Mouse (Mus musculus) embryonic facial prominence, embryonic 14.5 days (tissue): ENCODE data around the gene Gm14393. TPM values are rescaled to one million over a fixed set of nuclear protein-coding genes. Genes with fewer than 3 reads are reported as not detected.
"Not testable (repeated sequence)": the region's sequence is repeated elsewhere in the genome, so short reads cannot be mapped to it uniquely, and the experiment has no call there.

Source experiments
- ATAC-seq: fragments of 200-750 bp; cut with Nextera tagmentation; 2 replicates; pipeline ENCODE4 v1.8.0; 2017; ENCODE audit warnings: low read depth, moderate number of reproducible peaks, moderate TSS enrichment
- DNase-seq: peaks from one replicate; pipeline ENCODE4 v3.0.0-alpha.2; 2015; ENCODE audit warnings: low spot score
- H3K27ac ChIP-seq: fragments of 300-500 bp; sonication (generic); replicated peaks from 2 replicates; pipeline ENCODE4 v1.5.1; 2014; ENCODE audit warnings: low read depth, mild to moderate bottlenecking, low read length, moderate library complexity
- H3K27me3 ChIP-seq: fragments of 300-500 bp; sonication (generic); replicated peaks from 2 replicates; pipeline ENCODE4 v1.6.1; 2014; ENCODE audit warnings: low read length; ENCODE audit not compliant: control insufficient read depth, insufficient read depth
- H3K36me3 ChIP-seq: fragments of 300-500 bp; sonication (generic); 2 replicates; pipeline ENCODE4 v1.6.1; 2014; ENCODE audit warnings: low read length, mixed read lengths; ENCODE audit not compliant: control insufficient read depth, insufficient read depth
- H3K4me1 ChIP-seq: fragments of 300-500 bp; sonication (generic); 2 replicates; pipeline ENCODE4 v1.6.1; 2014; ENCODE audit warnings: antibody characterized with exemption, low read length; ENCODE audit not compliant: control insufficient read depth, insufficient read depth
- H3K4me2 ChIP-seq: fragments of 300-500 bp; sonication (generic); 2 replicates; pipeline ENCODE4 v1.6.1; 2014; ENCODE audit warnings: low read depth, mild to moderate bottlenecking, low read length, moderate library complexity, mixed read lengths
- H3K4me3 ChIP-seq: fragments of 300-500 bp; sonication (generic); 2 replicates; pipeline ENCODE4 v1.5.1; 2014; ENCODE audit warnings: low read depth, mild to moderate bottlenecking, low read length
- H3K9ac ChIP-seq: fragments of 300-500 bp; sonication (generic); 2 replicates; pipeline ENCODE4 v1.6.1; 2014; ENCODE audit warnings: low read depth, mild to moderate bottlenecking, low read length, moderate library complexity, mixed read lengths
- H3K9me3 ChIP-seq: fragments of 300-500 bp; sonication (generic); 2 replicates; pipeline ENCODE4 v1.6.1; 2016; ENCODE audit warnings: low read length; ENCODE audit not compliant: control insufficient read depth
- WGBS: fragments of 180-500 bp; shearing (Covaris S2); extraction: QIAGEN DNeasy Blood & Tissue Kit; methylation state at CpG from one replicate; pipeline ENCODE4 v1.1.7; 2014; 5-methylcytosine and 5-hydroxymethylcytosine counted together
- polyA plus RNA-seq: library from polyadenylated mRNA; unstranded; fragments of >200 nt; fragmentation: Nextera tagmentation; extraction: Ambion mirVana; gene quantifications from 2 replicates; pipeline ENCODE4 v1.2.1, GENCODE M21; 2014

Gene Gm14393
- polyA plus RNA-seq = 0.68 and 2.0 TPM in 2 replicates

GRCm38 (mm10) chr2:175067681-175068261, at the start of gene Gm14393:
Gene Gm14393 (minus strand): TSS chr2:175067781.
- H3K4me3 ChIP-seq, H3K9ac ChIP-seq, H3K4me2 ChIP-seq, ATAC-seq, H3K27me3 ChIP-seq, H3K9me3 ChIP-seq, H3K36me3 ChIP-seq, H3K27ac ChIP-seq, H3K4me1 ChIP-seq, DNase-seq: not testable (repeated sequence)
- 84% methylated on average over 1 of the region's 1 CpGs for WGBS

- ATAC-seq, H3K4me1 ChIP-seq, H3K27ac ChIP-seq, H3K36me3 ChIP-seq, H3K9ac ChIP-seq, H3K9me3 ChIP-seq, DNase-seq, H3K4me3 ChIP-seq, H3K27me3 ChIP-seq, H3K4me2 ChIP-seq: not testable (repeated sequence)
- 96% methylated on average over 23 of the region's 27 CpGs for WGBS
These were observed 23.3 kb downstream of the Gm14393 start for GRCm38 (mm10) chr2:175044268-175044667.

Other genes starting within 250 kb of the Gm14393 start
- gene Gm14444, start 57.5 kb downstream of the Gm14393 start, polyA plus RNA-seq = not detected in 2 replicates
- gene Gm14399, start 74.2 kb upstream of the Gm14393 start, polyA plus RNA-seq = 5.8 and 6.0 TPM in 2 replicates
- 0.50 and 0.88 TPM in 2 replicates for gene Gm14443, start 108.1 kb upstream of the Gm14393 start, polyA plus RNA-seq
- gene Gm14391, start 139.1 kb upstream of the Gm14393 start, polyA plus RNA-seq = 7.8 and 9.5 TPM in 2 replicates
- 2.9 TPM in 1 of 2 replicates, not detected in the other for gene Gm14440, start 207.3 kb upstream of the Gm14393 start, polyA plus RNA-seq